Mouse (Mus musculus): ENCODE results near the gene Lix1l.
A peak's percentile ranks its signal among the peaks of the same experiment; 100 is the strongest.

Gene Lix1l

DNA sequence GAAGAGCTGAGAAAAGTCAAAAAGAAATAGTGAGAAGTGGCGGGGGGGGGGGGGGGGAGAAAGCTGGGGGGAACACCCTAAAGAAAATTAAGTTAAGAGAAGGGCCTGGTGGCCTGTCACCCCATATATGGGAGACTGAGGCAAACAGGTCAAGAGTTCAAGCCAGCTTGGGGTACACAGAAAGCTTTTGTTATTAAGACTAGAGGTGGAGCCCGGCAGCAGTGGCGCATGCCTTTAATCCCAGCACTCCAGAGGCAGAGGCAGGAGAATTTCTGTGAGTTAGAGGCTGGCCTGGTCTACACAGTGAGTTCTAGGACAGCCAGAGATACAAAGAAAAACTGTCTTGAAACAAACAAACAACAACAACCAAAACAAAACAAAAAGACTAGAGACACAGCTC, 35.8 kb upstream of the Lix1l start:
- DNase-seq (ENCODE audit: low read depth in 2 of 2, low spot score in 2 of 2) = no peak

DNA sequence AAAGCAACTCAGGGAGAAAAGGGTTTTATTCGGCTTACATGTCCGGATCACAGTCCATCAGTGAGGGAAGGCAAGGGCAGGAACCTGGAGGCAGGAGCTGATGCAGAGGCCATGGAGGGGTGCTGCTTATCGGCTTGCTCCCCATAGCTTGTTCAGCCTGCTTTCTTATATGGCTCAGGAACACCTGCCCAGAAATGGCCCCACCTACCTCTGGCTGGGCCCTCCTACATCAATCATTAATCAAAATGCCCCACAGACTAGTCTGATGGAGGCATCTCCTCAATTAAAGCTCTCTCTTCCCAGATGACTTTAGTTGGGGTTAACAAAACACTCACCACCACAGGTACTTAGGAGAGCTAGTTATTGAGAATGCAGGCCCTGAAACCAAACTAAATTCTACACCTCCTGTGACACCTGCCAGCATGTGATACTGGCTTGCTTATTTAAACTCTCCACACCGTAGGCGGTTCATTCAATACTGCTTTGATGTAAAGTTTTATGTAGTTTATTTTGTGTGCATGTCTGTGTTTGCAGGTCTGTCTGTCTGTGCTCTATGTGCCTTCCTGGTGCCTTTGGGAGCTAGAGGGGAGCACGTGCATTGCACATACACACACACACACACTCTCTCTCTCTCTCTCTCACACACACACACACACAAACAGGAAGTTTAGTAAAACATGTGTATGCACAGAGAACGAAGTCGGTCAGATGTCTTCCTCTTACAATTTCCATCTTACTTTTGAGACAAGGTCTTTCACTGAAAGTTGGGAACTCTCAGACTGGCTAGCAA, 34.1 kb upstream of the Lix1l start:
- DNase-seq (ENCODE audit: low read depth in 2 of 2, low spot score in 2 of 2) = no peak

DNA sequence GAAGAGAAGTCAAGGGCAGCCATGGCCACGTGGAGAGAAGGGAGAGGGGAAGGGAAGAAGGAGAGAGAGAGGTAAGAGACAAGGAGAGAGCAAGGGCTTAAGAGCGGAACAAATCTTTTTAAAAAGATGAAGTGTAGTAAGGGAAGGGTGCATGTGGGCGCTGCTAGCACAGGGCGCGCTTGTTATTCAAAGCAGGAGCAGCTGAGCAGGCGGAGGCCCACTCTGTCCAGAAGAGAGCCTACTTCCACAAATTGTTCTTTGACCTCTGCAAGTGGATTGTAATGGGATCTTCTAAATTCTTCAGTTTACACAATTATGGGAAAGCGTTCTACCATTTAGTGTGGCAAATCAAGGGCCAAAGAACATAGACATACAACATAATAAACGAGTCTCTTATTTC, 32.3 kb upstream of the Lix1l start:
- no peak for DNase-seq (ENCODE audit: low read depth in 2 of 2, low spot score in 2 of 2)

DNA sequence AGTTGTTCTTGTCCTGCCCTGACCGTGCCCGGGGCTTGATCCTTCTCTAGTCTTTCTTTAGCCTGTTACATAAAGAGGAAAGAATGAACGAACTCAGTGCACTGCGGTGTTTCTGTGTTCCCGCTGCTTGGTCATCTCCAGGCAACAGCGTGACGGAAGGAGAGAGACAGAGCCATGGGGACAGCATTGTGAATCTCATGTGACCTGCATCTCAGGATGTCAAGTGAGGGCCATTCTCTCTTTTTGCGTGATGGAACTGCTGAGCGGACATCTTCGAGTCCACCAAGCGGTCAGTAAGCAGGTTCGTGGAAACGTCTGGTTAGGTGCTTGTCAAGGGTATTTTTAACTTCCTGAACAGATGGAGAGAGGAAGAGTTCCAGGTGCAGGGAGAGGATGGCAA, 31.4 kb upstream of the Lix1l start:
- no peak for DNase-seq (ENCODE audit: low read depth in 2 of 2, low spot score in 2 of 2)

DNA sequence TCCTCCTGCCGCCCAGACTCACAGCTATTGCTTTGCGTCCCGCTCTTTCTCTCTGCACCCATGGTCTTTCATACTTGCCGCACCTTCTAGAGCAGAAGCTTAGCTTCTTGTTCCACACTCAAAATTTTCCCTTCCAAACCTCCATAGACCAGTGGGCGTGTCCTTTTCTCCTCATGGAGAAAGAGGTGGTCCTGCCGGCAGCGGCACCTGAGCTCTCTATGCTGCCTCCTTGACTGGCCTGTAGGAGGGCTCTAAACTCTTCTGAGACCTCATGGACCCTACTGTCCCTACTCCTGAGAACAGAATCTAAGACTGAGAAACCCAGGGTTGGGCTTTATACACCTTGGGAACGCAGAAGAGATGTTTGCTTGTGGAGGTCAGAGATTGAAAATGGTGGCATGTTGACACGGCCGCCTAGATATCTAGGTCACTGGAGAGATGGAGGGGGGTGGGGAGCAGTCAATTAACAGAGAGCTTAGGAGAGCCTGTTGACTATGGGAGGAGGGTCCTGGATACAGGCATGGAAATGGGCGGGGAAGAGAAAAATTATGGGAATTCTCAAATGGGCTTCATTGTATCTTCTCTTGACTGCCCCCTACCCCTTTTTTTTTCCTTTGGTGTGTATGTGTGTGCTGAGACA, 30.9 kb upstream of the Lix1l start:
- DNase-seq (ENCODE audit: low read depth in 2 of 2, low spot score in 2 of 2) = no peak

DNA sequence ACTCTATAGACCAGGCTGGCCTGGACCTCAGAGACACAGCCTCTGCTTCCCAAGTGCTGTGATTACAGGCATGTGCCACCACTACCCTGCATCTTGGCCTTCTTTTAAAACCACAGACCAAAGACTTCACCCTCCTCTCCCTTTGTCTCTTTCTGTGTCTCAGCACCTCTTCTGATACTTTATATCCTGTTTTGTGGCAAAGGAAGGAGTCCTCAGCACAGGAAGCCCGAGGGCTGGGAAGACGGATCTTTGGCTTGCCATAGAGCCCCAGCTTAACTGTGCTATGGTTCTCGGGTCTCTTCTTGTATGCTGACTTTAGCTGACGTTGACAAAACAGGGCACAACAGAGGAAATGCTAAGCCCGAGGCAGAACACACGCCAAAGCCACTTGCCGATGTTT, 30.3 kb upstream of the Lix1l start:
- no peak for DNase-seq (ENCODE audit: low read depth in 2 of 2, low spot score in 2 of 2)

DNA sequence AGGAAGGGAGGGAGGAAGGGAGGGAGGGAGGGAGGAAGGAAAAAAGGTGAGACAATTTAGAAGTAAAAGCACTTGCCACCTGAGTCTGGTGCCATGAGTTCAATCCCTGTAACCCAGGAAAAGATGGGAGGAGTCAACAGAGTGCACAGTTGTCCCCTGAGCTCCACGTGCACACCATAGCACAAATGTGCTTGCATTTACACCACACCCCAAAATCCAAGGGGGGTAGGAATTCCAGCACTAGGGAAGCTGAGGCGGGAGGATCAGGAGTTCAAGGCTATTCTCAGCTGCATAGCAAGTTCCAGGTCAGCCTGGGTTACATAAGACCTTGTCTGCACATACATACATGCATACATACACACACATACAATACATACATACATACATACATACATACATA, 29.6 kb upstream of the Lix1l start:
- no peak for DNase-seq (ENCODE audit: low read depth in 2 of 2, low spot score in 2 of 2)

DNA sequence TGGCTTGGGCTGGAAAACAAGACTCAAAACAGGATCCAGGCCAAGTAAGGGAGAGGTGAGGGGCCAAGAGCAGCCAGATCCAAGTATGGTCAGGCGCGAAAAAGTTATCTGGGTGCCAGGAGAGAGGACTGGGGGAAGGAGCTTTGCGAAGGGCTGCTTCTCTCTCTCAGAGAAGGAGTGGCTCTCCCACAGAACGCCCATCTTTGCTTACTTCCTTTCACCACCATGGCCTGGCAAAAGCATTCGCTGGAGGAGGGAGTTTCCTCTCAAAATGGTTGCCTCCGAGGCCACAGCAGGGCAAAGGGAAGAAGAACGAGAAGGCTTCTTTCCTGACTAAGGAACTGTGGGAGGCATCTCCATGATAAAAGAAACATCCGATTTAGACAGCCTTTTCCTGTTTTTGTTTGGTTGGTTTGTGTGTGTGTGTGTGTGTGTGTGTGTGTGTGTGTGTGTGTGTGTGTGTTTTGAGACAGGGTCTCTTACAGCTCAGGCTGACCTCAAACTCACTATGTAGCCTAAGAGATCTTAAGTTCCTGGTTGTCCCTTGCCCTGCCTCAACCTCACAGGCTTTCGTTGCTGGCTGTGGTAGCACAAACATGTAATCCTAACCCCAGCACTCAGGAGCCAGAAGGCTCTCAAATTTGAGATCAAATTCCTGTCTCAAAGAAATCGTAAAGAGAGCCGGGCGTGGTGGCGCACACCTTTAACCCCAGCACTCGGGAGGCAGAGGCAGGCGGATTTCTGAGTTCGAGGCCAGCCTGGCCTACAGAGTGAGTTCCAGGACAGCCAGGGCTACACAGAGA, 28.9 kb upstream of the Lix1l start:
- no peak for DNase-seq (ENCODE audit: low read depth in 2 of 2, low spot score in 2 of 2)

DNA sequence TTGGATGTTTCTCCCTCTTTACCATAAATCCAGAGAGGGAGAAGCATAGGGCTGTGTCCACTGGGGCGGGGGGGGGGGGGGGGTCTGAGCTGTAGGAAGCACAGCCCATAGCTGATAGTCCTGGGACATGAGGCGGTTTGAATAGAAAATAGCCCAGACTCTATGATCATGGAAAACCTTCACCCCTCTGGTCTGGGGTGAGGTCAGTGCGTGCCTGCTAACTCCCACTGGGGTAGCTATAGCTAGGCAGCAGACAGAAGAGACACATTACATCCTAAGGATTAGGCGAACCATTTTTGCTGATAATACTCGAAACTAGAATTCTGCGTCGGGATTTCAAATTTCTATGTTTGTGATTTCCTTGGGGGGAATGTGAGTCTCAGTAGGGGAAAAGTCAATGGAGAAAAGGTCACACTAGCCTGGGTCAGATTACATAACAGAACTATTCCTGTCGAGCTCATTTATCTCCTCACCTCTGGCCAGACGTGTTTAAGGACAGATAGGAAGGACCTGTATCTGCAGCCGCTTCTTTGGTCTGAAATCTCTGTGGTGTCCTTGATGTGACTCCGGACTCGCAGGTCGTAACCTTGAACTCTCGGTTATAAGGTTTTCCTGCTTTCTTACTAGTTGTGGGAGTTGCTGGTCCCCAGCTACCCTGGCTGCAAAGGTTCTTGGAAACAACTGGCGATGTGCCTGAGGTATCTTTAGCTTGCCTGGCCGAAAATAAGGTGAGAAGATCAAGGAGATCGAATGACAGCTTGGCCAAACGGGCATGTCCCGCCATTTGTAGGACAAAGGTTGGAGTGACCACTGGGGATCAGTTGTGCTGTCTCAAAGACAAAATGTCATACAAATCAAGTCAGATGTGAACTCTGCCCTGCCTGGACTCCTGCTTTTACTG, 27.1 kb upstream of the Lix1l start:
- DNase-seq (ENCODE audit: low read depth in 2 of 2, low spot score in 2 of 2) = no peak

DNA sequence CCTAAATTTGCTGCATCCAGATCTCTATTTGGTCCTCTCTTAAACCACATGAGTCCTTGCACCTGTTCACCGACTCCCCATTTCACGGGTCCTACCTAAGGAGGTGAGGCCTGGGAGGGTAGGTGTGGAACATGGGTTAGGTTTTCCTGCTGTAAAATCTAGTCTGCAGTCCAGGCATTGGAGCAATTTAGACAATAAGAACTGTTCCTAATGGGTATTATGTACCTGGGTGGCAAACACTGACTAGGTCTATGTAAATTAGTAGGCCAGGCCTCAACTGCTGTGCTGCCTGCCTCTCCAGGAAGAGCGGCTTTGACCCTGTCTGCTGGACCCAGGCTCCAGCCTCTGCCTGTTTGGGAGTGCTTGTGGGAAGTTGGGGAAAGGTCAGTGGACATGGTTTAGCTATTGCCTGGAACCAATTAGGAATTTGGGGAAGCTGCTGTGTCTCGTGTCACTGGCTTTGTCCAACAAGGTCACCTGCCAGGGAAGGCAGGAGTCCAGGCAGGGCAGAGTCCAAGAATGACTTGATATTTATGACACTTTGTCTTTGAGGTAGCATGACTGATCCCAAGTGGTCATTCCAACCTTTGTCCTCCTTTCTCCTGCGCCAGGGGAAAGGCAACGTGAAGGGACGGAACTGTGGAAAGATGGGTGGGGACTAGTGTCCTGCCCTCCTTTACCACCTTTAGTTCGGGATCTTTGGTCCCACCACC, 25.5 kb upstream of the Lix1l start:
- no peak for DNase-seq (ENCODE audit: low read depth in 2 of 2, low spot score in 2 of 2)

DNA sequence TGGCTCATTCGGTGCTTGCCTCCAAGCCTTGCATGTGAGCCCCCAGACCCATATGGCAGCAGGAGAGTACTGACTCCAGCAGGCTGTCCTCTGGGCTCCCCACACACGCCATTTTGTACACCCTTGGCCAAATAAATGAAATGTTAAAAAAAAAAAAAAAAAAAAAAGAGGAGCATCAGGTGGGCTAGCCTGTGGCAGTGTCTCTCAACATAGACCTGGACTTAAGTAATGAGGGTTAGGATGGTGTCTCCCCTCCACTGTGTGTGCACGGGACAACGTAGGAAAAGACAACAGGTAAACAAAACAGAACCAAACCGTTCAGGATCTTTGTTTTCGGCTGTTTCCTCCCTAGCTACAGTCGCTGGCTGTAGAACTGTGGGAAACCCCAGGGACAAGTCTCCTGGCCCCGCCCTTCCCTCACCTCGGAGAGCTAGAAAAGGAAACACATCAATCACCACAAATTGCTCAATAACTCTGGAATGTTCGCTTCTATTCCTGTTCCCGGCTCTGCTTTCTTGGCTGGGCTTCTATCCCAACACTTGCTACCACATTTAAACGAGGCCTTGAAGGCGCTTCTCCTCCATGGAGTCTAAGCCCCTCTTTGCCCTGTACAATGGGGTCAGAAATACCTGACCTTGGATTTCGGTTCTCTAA, 24.8 kb upstream of the Lix1l start:
- no peak for DNase-seq (ENCODE audit: low read depth in 2 of 2, low spot score in 2 of 2)

DNA sequence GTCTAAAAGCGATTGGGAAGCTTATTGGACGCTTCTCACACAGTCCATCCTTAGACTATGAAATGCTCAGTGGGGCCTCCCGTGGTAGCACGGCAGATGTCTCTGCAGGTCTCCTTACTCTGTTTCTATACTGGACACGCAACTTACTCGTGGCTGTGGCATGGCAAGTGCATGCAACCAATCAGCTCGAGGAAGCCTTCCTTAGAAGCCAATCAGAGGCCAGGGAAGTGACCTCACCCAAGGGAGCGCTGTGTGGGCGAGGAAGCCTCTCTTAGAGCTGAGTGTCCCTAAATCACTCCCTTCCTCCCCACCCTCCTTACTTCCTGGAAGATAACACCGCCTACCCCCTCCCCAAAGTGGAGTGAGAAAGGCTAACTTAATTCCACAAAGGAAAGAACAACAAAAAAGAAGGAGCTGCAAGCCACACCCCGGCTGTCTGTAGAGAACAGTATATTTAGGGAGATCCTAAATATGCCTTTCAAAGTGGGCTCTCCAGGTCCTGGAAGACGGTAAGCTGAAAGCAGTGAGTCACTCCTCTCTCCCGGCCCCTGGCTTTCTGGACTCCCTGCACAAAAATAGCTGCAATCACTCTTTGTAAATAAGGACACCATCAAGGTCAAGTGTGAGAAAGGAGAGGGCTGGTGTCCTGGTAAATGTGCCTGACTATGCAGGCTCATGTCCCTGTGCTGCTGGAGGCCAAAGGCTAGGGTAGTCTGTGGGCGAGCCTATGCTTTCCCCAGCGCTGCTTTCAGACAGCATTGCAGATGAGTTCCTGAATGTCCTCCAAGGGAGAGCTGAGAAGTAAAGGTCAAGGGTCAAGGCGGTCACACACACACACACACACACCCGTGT, 24.0 kb upstream of the Lix1l start, which contains the start of gene Gm16253:
TSS of gene Gm16253 (plus strand) at position 295 of the 852 bp plus-strand sequence.
- DNase-seq (ENCODE audit: low read depth in 2 of 2, low spot score in 2 of 2) = peak; percentile 55 to 68

DNA sequence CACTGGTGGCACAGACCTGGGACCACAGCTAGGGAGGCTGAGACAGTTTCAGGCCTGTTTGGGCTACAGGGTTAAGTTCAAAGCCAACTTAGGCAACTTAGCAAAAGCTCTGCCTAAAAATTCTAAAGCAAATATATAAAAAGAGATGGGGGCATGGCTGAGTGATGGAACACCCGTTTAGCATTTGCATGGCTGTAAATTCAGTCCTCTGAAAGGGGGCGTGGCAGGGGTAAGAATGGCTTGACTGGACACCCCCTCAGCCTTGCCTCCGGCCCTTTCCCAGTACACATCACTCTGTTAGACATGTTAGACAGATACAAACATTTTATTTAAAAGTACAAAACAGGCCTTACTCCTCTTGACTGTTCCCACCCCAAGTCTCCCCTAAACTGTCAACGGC, 23.4 kb upstream of the Lix1l start:
- no peak for DNase-seq (ENCODE audit: low read depth in 2 of 2, low spot score in 2 of 2)

DNA sequence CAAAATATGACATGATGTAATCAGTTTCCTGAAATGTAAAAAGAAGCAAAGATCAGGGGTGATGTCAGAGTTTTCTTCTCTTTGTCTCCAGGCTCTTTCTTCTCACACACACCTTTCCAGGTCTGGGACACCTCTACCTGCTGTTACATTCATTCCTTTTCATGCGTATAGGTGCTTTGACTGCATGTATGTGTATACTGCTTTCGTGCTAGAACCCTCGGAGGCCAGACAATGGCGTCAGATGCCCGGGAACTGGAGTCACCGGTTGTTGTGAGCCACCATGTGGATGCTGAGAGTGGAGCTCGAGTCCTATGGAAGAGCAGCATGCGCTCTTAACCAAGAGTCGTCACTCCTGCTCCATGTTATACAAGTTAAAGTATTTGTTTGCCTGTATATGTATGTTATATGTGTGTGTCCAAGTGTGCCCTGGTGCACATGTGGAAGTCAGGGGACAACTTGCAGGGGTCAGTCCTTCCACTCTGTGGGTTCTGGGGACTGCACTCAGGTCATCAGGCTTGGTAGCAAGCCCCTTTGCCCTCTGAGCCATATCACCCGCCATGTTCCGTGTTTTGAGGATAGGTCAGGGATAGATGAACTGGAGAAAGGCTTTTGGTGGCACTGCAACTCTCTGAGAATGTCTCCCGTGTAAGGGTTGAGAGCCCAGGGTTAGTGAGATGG, 22.2 kb upstream of the Lix1l start:
- no peak for DNase-seq (ENCODE audit: low read depth in 2 of 2, low spot score in 2 of 2)

DNA sequence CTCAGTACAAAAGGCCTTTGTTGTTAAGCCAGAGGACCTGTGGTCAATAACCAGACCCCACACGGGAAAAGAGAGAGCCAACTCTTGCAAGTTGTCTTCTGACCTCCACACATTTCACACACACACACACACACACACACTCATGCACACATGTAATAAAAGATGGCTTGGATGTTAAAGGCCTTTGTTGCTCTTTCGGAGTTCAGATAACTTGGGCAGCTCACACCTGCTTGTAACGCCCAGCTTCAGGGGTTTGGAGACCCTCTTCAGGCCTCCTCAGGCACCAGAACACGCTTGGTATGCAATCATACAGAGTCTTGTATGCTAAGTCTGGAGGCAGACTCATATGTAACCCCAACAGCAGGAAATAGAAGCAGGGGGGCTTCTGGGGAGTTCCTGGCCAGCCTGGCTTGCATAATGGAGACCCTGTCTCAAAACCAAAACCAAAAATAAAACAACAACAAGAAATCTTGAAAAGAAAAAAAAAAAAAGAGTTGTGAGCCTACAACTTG, 21.7 kb upstream of the Lix1l start:
- DNase-seq (ENCODE audit: low read depth in 2 of 2, low spot score in 2 of 2) = no peak

DNA sequence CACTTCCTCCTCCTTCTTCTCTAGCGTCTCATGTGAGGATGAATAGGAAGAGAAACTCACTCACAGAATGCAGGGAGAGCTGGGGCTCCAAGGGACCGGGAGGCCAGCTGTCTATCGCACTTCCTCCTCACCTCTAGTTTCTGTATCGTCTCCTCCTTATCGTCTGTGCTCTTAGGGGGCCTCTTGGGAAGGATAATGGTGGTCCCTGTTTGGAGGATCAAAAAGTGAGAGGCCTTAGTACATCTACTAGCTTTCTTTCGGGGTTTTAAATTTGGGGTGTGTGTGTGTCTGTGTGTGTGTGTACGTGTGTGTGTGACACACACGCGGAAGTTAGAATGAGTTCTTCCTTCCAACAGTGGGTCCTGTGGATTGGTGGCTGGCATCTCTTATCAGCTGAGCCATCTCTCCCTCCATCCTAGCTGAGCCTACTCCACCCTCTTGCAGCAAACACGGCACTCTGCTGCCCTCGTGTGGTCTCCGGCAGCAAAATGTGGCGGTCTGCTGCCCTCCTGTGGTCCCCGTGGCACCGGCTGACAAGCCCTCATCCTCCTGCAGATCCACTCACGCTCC, 21.0 kb upstream of the Lix1l start:
- peak; percentile 91 for DNase-seq (ENCODE audit: low read depth in 2 of 2, low spot score in 2 of 2)

DNA sequence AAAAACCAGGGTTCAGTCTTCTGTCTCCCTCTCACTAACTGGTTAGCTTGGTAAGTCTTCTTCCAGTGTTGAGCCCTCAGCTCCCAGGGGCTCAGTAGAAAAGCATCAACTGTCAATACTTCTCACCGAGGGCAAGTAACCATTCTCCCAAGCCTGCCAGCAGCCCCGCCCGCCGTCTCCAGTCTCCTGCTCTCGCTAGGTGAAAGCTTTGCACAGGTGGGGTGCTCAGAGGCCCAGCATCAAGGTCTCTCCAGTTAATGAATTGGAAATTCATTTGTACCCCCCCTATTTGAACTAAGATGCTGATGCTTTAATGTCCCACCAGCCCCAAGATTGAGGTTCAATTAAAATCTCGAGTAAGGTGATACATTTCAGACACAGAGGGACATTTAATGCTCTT, 19.8 kb upstream of the Lix1l start:
- DNase-seq (ENCODE audit: low read depth in 2 of 2, low spot score in 2 of 2) = no peak
